Comparison of ENCODE assay signal across 35 mouse cellular contexts in the genomic region with DNA sequence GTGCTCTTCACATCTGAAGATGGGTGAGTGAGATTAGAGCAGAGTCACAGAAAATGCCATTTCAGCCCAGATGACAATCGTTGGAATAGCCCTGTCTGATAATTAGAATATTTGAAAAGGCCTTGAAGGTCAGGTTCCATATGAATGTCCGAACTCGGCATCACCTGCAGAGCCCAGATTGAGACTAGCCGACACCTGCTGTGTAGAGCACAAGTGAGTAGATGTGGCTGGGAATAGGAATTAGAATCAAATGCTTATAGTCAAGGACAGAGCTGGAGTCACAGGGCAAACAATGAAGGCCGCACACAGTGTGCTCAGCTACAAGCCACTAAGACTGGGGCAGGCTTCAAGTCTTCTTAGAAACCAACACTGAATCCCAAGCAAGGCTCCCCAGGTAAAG.
"Had no signal": no experiment of that assay in that cellular context is flagged by ENCODE, and none has a peak within 500 bp of the region (broad histone marks: within the 10 kb centered on the region; RNA-seq: fewer than 3 reads in every experiment).

No protein-coding gene starts in this region.

- H3K4me1 ChIP-seq: intestine, embryonic 15.5 days had no signal

- H3K27ac ChIP-seq: heart, embryonic 10.5 days; heart, embryonic 13.5 days; heart, embryonic 15.5 days; hindbrain, embryonic 10.5 days; hindbrain, embryonic 12.5 days; hindbrain, embryonic 13.5 days; hindbrain, embryonic 14.5 days; hindbrain, embryonic 15.5 days; hindbrain, postnatal 0 days; intestine, embryonic 15.5 days; kidney, embryonic 15.5 days; kidney, postnatal 0 days; layer of hippocampus, adult 2 months had no signal

- H3K9ac ChIP-seq: heart, embryonic 12.5 days; heart, embryonic 13.5 days; heart, embryonic 15.5 days; hindbrain, embryonic 12.5 days; hindbrain, embryonic 13.5 days; hindbrain, embryonic 14.5 days; hindbrain, embryonic 15.5 days; intestine, embryonic 15.5 days; kidney, embryonic 15.5 days had no signal

- H3K36me3 ChIP-seq: hindbrain, embryonic 15.5 days; intestine, embryonic 15.5 days had no signal

- H3K4me3 ChIP-seq: heart, embryonic 10.5 days; heart, embryonic 12.5 days; heart, embryonic 13.5 days; heart, embryonic 15.5 days; hindbrain, embryonic 10.5 days; hindbrain, embryonic 12.5 days; hindbrain, embryonic 13.5 days; hindbrain, embryonic 15.5 days; intestine, embryonic 15.5 days; kidney, embryonic 15.5 days; layer of hippocampus, adult 2 months had no signal

- ATAC-seq: hindbrain, embryonic 16.5 days; hindbrain, postnatal 0 days; inflammation-experienced regulatory T-cells, adult 6 months; intestine, embryonic 15.5 days; intestine, embryonic 16.5 days; intestine, postnatal 0 days had no signal

- H3K4me2 ChIP-seq: heart, embryonic 11.5 days; heart, embryonic 12.5 days; heart, embryonic 13.5 days; heart, embryonic 15.5 days; hindbrain, embryonic 12.5 days; hindbrain, embryonic 13.5 days; hindbrain, embryonic 14.5 days; hindbrain, embryonic 15.5 days; intestine, embryonic 15.5 days; kidney, embryonic 15.5 days had no signal

- H3K27me3 ChIP-seq: heart, embryonic 12.5 days; heart, embryonic 13.5 days; heart, embryonic 15.5 days; hindbrain, embryonic 12.5 days; hindbrain, embryonic 13.5 days; hindbrain, embryonic 15.5 days; intestine, embryonic 15.5 days; kidney, embryonic 15.5 days had no signal

- DNase-seq: heart, postnatal 10 days; heart, postnatal 14 days; heart, postnatal 36 days; heart, postnatal 4 days; kidney, adult 11 months; kidney, adult 18-20 months; kidney, adult 2 months; kidney, adult 8-10 months; kidney, adult 9 months; kidney, postnatal 10 days; kidney, postnatal 14 days; kidney, postnatal 25 days; kidney, postnatal 36 days; kidney, postnatal 4 days; layer of hippocampus, adult 9-11 months; layer of hippocampus, postnatal 36 days had no signal

- H3K9me3 ChIP-seq: heart, embryonic 10.5 days; heart, embryonic 12.5 days; heart, embryonic 13.5 days; heart, embryonic 15.5 days; hindbrain, embryonic 10.5 days; hindbrain, embryonic 12.5 days; hindbrain, embryonic 13.5 days; hindbrain, embryonic 15.5 days; intestine, embryonic 15.5 days; kidney, embryonic 15.5 days had no signal
